Mouse (Mus musculus): ENCODE results near the gene Slc39a3.

The Slc39a3 gene

GRCm38 (mm10) chr10:80984223-80984622 lies 53.0 kb downstream of the Slc39a3 start:
- DNase-seq (ENCODE audit: low spot score), result no peak

- no peak for DNase-seq (ENCODE audit: low spot score)
Observed at GRCm38 (mm10) chr10:80982381-80982780, 54.8 kb downstream of the Slc39a3 start.

GRCm38 (mm10) chr10:80981564-80982112 lies 55.6 kb downstream of the Slc39a3 start:
- no peak for DNase-seq (ENCODE audit: low spot score)
